Mouse (Mus musculus): ENCODE results near the gene Gsto2.
"Not testable (repeated sequence)": the region's sequence is repeated elsewhere in the genome, so short reads cannot be mapped to it uniquely, and the experiment has no call there.

Gene Gsto2

GRCm38 (mm10) chr19:47865353-47865947, at the start of gene Gsto2:
TSS of gene Gsto2 (plus strand) at chr19:47865534.
- peak; percentile 94 for DNase-seq

- no peak for DNase-seq
These were observed 47.6 kb upstream of the Gsto2 start for GRCm38 (mm10) chr19:47817692-47818091.

GRCm38 (mm10) chr19:47820832-47821493, 44.4 kb upstream of the Gsto2 start:
- DNase-seq, result peak; percentile 74

- no peak for DNase-seq
These were observed 43.9 kb upstream of the Gsto2 start for GRCm38 (mm10) chr19:47821494-47821872.

GRCm38 (mm10) chr19:47822143-47822796, 43.1 kb upstream of the Gsto2 start:
- DNase-seq, result no peak

- DNase-seq, result no peak
These were observed 41.3 kb upstream of the Gsto2 start for GRCm38 (mm10) chr19:47824026-47824425.

- no peak for DNase-seq
These were observed 35.4 kb upstream of the Gsto2 start for GRCm38 (mm10) chr19:47829913-47830450.

GRCm38 (mm10) chr19:47831111-47831510, 34.2 kb upstream of the Gsto2 start:
- no peak for DNase-seq

GRCm38 (mm10) chr19:47832316-47832715, 33.0 kb upstream of the Gsto2 start:
- DNase-seq, result no peak

GRCm38 (mm10) chr19:47834614-47835013, 30.7 kb upstream of the Gsto2 start:
- no peak for DNase-seq

- DNase-seq, result no peak
These were observed 29.6 kb upstream of the Gsto2 start for GRCm38 (mm10) chr19:47835776-47836175.

- DNase-seq, result no peak
These were observed 28.4 kb upstream of the Gsto2 start for GRCm38 (mm10) chr19:47836701-47837526.

GRCm38 (mm10) chr19:47837527-47837901, 27.8 kb upstream of the Gsto2 start:
- DNase-seq, result no peak

GRCm38 (mm10) chr19:47841234-47841633, 24.1 kb upstream of the Gsto2 start:
- DNase-seq, result not testable (repeated sequence)

GRCm38 (mm10) chr19:47849735-47850134, 15.6 kb upstream of the Gsto2 start:
- no peak for DNase-seq

GRCm38 (mm10) chr19:47852131-47852530, 13.2 kb upstream of the Gsto2 start:
- DNase-seq, result not testable (repeated sequence)

- DNase-seq, result no peak
These were observed 12.3 kb upstream of the Gsto2 start for GRCm38 (mm10) chr19:47853053-47853452.

GRCm38 (mm10) chr19:47853951-47854795, 11.2 kb upstream of the Gsto2 start:
- no peak for DNase-seq

- DNase-seq, result peak; percentile 90
These were observed 10.2 kb upstream of the Gsto2 start, which contains the start of gene Gsto1 for GRCm38 (mm10) chr19:47854796-47855783. TSS of gene Gsto1 (plus strand) at chr19:47854970.
